Comparison of ENCODE assay signal across 8 mouse cellular contexts in the genomic region with DNA sequence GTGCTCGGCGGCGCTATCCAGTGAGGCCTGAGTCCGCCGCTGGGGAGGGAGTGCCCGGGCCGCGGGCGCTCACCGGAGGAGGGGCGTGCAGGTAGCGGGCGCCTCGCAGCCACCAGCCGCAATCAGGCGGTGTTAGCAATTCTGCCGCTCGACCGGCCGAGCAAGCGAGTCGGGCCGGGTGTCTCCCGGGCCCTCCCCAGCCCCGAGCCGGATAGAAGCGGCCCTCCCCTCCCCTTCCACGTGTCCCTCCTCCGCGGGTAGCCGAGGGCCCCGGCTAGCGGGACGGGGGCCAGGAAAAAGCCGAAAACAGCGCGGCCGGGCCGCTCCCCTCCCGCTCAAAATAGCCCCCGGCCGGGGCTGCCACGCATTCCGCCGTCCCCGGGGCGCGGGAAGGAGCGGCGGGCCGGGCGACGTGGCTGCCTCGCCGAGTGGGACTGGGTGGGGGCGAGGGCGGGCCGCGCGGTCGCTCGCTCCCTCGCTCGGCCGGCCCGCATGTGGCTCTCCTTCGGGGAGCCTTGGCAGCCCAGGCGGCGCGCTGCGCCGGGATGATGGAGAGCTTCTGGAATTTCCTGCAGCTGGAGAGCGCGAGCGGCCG. TPM values are rescaled to one million over a fixed set of nuclear protein-coding genes. Genes with fewer than 3 reads are reported as not detected.
DNase-seq lines count a peak whose midpoint lies in the region; ATAC-seq and TF ChIP-seq lines count a peak whose summit lies in the region.

No protein-coding gene starts in this region.

- H3K4me1 ChIP-seq in spleen, adult 2 months (ENCODE audit: control insufficient read depth, insufficient read depth, insufficient read length), result peaks cover 10% of the 10 kb centered on the region
- peaks cover 45% of the 10 kb centered on the region for H3K4me1 ChIP-seq in embryonic facial prominence, embryonic 14.5 days (ENCODE audit: control insufficient read depth, insufficient read depth, low read length)
- peaks cover 59% of the 10 kb centered on the region for H3K4me1 ChIP-seq in limb, embryonic 14.5 days (ENCODE audit: control insufficient read depth, insufficient read depth, low read length)
- peaks cover 63% of the 10 kb centered on the region for H3K4me1 ChIP-seq in midbrain, embryonic 16.5 days (ENCODE audit: control insufficient read depth, insufficient read depth, low read length)

- peak overlapping the region; percentile 48; the same call in 1 of the 2 replicates for H3K4me3 ChIP-seq in spleen, adult 2 months (ENCODE audit: extremely low read depth, insufficient read depth, insufficient read length)
- H3K4me3 ChIP-seq in embryonic facial prominence, embryonic 14.5 days (ENCODE audit: low read depth, low read length), result peak overlapping the region; percentile 67
- peak overlapping the region; percentile 61 for H3K4me3 ChIP-seq in limb, embryonic 14.5 days (replicated peaks; ENCODE audit: low read length)
- peak overlapping the region; percentile 53 for H3K4me3 ChIP-seq in midbrain, embryonic 16.5 days (ENCODE audit: low read depth, low read length)

- ATAC-seq in embryonic facial prominence, embryonic 14.5 days (ENCODE audit: low read depth), result peak; percentile 64
- peak; percentile 74 for ATAC-seq in limb, embryonic 14.5 days (ENCODE audit: low FRiP score, low read depth)
- ATAC-seq in midbrain, embryonic 16.5 days, result no peak

- intact Hi-C loops in heart, postnatal 36 days (cut with DNase I), result loop anchor here (1.0 kb wide), 1 partner anchor 25 kb away; no protein-coding TSS in a partner anchor

- no peaks in the 10 kb centered on the region; the same call in 1 of the 2 replicates for H3K36me3 ChIP-seq in spleen, adult 2 months (ENCODE audit: control insufficient read depth, insufficient read depth, low read length)
- 0 out of 2 replicates have a peak, but pooled peaks cover 8% of the 10 kb centered on the region for H3K36me3 ChIP-seq in embryonic facial prominence, embryonic 14.5 days (ENCODE audit: control insufficient read depth, insufficient read depth, low read length)
- peaks cover 18% of the 10 kb centered on the region; the same call in 1 of the 2 replicates for H3K36me3 ChIP-seq in limb, embryonic 14.5 days (ENCODE audit: control insufficient read depth, insufficient read depth, low read length)
- H3K36me3 ChIP-seq in midbrain, embryonic 16.5 days (ENCODE audit: control insufficient read depth, insufficient read depth, low read length), result no peaks in the 10 kb centered on the region

- peaks cover 13% of the 10 kb centered on the region for H3K27me3 ChIP-seq in spleen, adult 2 months (ENCODE audit: control insufficient read depth, insufficient read depth, low read length)
- H3K27me3 ChIP-seq in embryonic facial prominence, embryonic 14.5 days (replicated peaks; ENCODE audit: control insufficient read depth, insufficient read depth, low read length), result no peaks in the 10 kb centered on the region
- H3K27me3 ChIP-seq in limb, embryonic 14.5 days (ENCODE audit: control insufficient read depth, insufficient read depth, low read length), result no peaks in the 10 kb centered on the region
- no peaks in the 10 kb centered on the region; the same call in 1 of the 2 replicates for H3K27me3 ChIP-seq in midbrain, embryonic 16.5 days (ENCODE audit: control insufficient read depth, insufficient read depth, low read depth, low read length)

- H3K27ac ChIP-seq in spleen, adult 2 months (ENCODE audit: insufficient read depth, low read length), result no peak overlapping the region
- peak overlapping the region; percentile 90 for H3K27ac ChIP-seq in embryonic facial prominence, embryonic 14.5 days (replicated peaks; ENCODE audit: low read depth, low read length)
- peak overlapping the region; percentile 93 for H3K27ac ChIP-seq in limb, embryonic 14.5 days (replicated peaks; ENCODE audit: low read depth, low read length)
- H3K27ac ChIP-seq in midbrain, embryonic 16.5 days (ENCODE audit: low read length), result peak overlapping the region; percentile 58; the same call in 1 of the 2 replicates

- 1% methylated on average over 70 of the region's 76 CpGs for WGBS in spleen, adult 2 months
- under 1% methylated on average over 18 of the region's 76 CpGs for WGBS in embryonic facial prominence, embryonic 14.5 days
- WGBS in limb, embryonic 14.5 days, result under 1% methylated on average over 64 of the region's 76 CpGs
- 2% methylated on average over 51 of the region's 76 CpGs for WGBS in midbrain, embryonic 16.5 days

- no peaks in the 10 kb centered on the region for H3K9me3 ChIP-seq in embryonic facial prominence, embryonic 14.5 days (ENCODE audit: control insufficient read depth, low read length)
- no peaks in the 10 kb centered on the region for H3K9me3 ChIP-seq in limb, embryonic 14.5 days (ENCODE audit: control insufficient read depth, low read length)
- H3K9me3 ChIP-seq in midbrain, embryonic 16.5 days (replicated peaks; ENCODE audit: control insufficient read depth, low read length, poor library complexity, severe bottlenecking), result no peaks in the 10 kb centered on the region

- TF ChIP-seq POLR2A in spleen, adult 2 months (IDR thresholded peaks at IDR 0.05; ENCODE audit: low read depth, low read length), result no peak
- TF ChIP-seq POLR2A in limb, embryonic 14.5 days (IDR thresholded peaks at IDR 0.05; ENCODE audit: borderline replicate concordance, extremely low read depth, insufficient read depth, insufficient read length), result no peak

- peak overlapping the region; percentile 80 for H3K9ac ChIP-seq in embryonic facial prominence, embryonic 14.5 days (ENCODE audit: low read depth, low read length)
- peak overlapping the region; percentile 72 for H3K9ac ChIP-seq in limb, embryonic 14.5 days (ENCODE audit: low read depth, low read length, severe bottlenecking)
- peak overlapping the region; percentile 81 for H3K9ac ChIP-seq in midbrain, embryonic 16.5 days (ENCODE audit: low read depth, low read length)

- H3K4me2 ChIP-seq in embryonic facial prominence, embryonic 14.5 days (ENCODE audit: low read depth, low read length), result peak overlapping the region; percentile 99
- peak overlapping the region; percentile 97 for H3K4me2 ChIP-seq in limb, embryonic 14.5 days (replicated peaks; ENCODE audit: low read depth, low read length, severe bottlenecking)
- H3K4me2 ChIP-seq in midbrain, embryonic 16.5 days (ENCODE audit: low read length), result peak overlapping the region; percentile 99

- peak in 1 of 2 experiments; percentile 26 for DNase-seq in spleen, adult 2 months (ENCODE audit: low read depth in 1 of 2, low spot score in 2 of 2)
- no peak for DNase-seq in spleen, postnatal 36 days (ENCODE audit: low spot score in 2 of 2)
- peak; percentile 84 for DNase-seq in embryonic facial prominence, embryonic 14.5 days (ENCODE audit: low spot score)
- peak; percentile 71 to 85 for DNase-seq in heart, postnatal 36 days
- DNase-seq in limb, embryonic 14.5 days (ENCODE audit: low spot score), result peak; percentile 78
- DNase-seq in spleen, postnatal 14 days (ENCODE audit: low spot score in 2 of 2), result no peak
- DNase-seq in c-Kit-positive CD71-positive TER-119-positive erythroid progenitor cells, embryonic 14.5 days (ENCODE audit: low spot score), result no peak

- TF ChIP-seq CTCF in spleen, adult 2 months (IDR thresholded peaks at IDR 0.05; ENCODE audit: extremely low read depth, insufficient read depth, insufficient read length, insufficient replicate concordance), result no peak

RNA-seq across cellular contexts. Expression of gene Ahdc1, which starts 27.6 kb away (rescaled TPM):
- polyA plus RNA-seq in spleen, adult 2 months (2012; rRNA removed), result 24.3 and 25.1 TPM in 2 replicates
- 11.0 and 11.7 TPM in 2 replicates for polyA plus RNA-seq in embryonic facial prominence, embryonic 14.5 days (2014; fragmentation: Nextera tagmentation; extraction: Ambion mirVana)
- 10 to 100 TPM; 41.9 to 50.8 TPM for total RNA-seq in heart, postnatal 36 days (2021)
- polyA plus RNA-seq in limb, embryonic 14.5 days (2012; rRNA removed), result 29.6 and 41.0 TPM in 2 replicates
- polyA plus RNA-seq in limb, embryonic 14.5 days (2014; fragmentation: Nextera tagmentation; extraction: Ambion mirVana), result 12.9 and 15.6 TPM in 2 replicates
- polyA plus RNA-seq in midbrain, embryonic 16.5 days (2015; fragmentation: Nextera tagmentation; extraction: Ambion mirVana), result 11.2 and 12.5 TPM in 2 replicates

Comparison
In these comparisons a context has a peak if more than half of its experiments do, and no peak if none do; other contexts are left out.
1. DNase-seq: peak in embryonic facial prominence, embryonic 14.5 days (single experiment), heart, postnatal 36 days (2 of 2) and limb, embryonic 14.5 days (single experiment); none in spleen, postnatal 36 days (0 of 2), spleen, postnatal 14 days (0 of 2) and c-Kit-positive CD71-positive TER-119-positive erythroid progenitor cells, embryonic 14.5 days (single experiment).
2. Peak in every context shown above with its lines, with median percentiles within 50 percentile points of each other: H3K4me3 ChIP-seq, H3K4me2 ChIP-seq and H3K9ac ChIP-seq.